Mouse (Mus musculus) left cerebral cortex, adult 8-10 months (tissue): ENCODE data around the gene Ddx58. TPM values are rescaled to one million over a fixed set of nuclear protein-coding genes. Genes with fewer than 3 reads are reported as not detected.

Experiments used
- DNase-seq, 2 experiments: peaks; one replicate each; pipeline ENCODE4 v3.0.0; 2022; ENCODE audit warnings: low spot score in 2 of 2
- total RNA-seq, 4 experiments: library from RNA; stranded (reverse); gene quantifications; 2 replicates each; pipeline ENCODE4 v1.2.4; 2022

Gene Ddx58
- 1 to 10 TPM; 4.1 to 6.3 (median 5.5) TPM for total RNA-seq

GRCm38 (mm10) chr4:40239409-40240271 lies at the start of gene Ddx58:
Ddx58 (minus strand) TSS chr4:40239828.
- no peak for DNase-seq

- no peak for DNase-seq
These were observed 49.4 kb upstream of the Ddx58 start for GRCm38 (mm10) chr4:40289046-40289445.

GRCm38 (mm10) chr4:40287415-40287814 lies 47.8 kb upstream of the Ddx58 start:
- DNase-seq, result no peak

DNA sequence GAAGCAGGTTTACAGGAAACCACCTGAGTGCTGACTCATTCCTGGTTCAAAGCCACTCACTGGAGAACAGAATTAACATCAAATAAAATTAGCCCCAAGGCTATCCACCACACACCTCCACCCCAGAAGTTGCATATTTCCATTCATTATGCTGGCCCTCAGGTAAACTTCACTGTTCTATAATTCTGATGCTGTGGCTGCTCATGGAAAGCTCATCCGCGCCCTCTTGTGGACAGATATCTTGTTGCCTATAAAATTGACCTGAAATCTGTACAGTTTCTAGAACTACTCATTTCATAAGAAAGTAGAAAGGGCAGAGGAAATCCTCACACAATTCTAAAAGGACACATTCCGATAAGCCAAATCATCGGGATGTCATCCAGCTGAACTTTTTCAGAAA lies 46.0 kb upstream of the Ddx58 start:
- peak in 1 of 2 experiments; percentile 23 for DNase-seq

- peak; percentile 89 to 90 for DNase-seq
These were observed 39.8 kb upstream of the Ddx58 start, which contains the start of gene Ndufb6 for GRCm38 (mm10) chr4:40279276-40279900. Ndufb6 (minus strand) TSS chr4:40279421.

DNA sequence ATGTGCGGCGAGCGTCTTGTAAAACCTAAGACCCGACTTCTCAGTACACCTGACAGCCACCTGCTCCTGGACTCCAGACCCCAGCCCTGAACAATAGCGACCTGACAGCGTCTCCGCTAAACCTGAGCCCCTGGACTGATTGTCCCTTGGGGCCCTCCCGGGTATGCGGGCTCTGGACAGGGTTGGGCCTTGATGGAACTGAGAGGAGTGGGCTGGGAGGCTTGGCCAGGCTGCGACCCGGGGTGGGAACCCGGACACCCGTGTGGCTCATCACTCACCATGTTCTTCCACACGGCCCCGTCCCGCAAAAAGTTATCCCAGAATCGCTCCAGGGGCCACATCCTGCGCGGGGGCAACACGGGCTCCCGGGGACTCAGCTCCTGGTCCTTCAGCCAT lies 39.2 kb upstream of the Ddx58 start:
- no peak for DNase-seq

DNA sequence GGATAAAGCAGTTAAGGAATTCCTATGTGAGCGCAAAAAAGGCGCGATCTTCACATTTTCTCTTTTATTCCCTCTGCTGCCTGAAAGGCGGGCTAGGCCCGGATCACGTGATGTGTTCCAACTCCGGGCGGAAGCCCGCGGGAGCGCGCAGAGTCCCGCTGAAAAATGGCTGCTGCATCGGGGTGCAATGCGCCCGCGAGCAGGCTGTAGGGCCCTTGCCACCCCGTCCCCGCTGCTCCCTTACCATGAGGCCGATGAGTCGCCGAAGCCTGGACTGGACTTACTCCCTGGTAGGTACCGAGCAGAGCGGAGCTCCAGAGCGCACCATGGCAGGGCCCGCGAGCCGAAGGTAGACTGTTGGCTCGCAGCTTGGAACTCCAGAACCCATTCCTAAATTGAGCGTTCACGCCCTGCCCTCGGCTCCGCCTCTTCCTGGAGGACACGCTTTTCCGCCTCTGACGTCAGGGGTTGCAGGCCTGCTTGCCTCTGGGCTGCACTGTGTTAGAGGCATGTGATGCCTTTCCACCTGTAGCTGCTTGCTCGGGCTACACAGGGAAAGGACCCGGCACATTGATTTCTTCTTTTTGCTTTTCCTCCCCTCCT lies 29.9 kb upstream of the Ddx58 start, which contains the start of the genes Smim27 and Topors:
TSS of gene Smim27 (plus strand) at position 150 of the 603 bp plus-strand sequence.
TSS of gene Topors (minus strand) at position 421 of the 603 bp plus-strand sequence.
- DNase-seq, result peak; percentile 92 to 93

DNA sequence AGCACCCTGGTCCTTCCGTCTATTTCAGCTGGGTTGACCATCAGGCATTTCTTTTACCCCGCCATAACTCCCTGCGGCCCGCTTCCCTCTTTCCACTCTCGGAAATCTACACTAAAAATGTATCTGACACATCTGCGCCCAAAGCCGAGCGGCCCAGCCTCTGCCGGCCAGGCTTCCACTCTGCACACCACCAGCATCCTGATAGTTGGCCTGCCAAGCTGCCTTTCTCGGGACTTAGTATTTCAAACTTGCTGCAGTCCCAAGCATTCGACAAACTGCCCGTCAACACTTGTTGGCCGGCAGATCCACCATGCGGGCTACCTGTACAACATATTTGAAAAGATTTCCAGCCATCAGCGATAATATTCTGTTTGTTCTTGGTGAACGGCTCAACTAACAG lies 29.2 kb upstream of the Ddx58 start:
- no peak for DNase-seq

DNA sequence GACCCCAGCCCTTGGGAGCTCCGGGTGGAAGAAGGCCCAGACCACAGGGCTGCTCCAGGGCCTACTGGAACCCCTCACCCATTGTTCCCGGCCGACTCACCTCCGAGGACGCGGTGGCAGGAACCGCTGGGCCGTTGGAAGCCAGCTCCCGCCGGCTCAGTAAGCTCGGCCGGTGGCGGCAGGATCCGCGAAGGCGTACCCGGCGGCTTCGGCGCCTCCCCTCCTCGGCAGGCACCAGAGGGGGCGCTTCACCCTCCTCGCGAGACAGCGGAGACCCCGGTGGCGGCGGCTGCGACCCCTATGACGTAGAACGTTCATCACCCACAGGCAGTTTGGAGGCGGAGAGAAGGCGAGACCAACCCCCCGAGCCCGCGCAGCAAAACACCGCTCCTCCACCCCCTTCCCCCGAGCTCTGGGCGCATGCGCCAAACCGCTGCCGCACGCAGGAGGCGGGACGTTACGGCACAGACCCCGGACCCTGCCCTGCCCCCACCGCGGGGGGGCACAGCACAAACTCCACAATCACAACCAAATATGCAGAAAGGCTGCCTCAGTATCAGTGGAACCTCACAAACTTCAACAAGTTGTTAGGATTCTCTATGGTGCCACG lies 28.7 kb upstream of the Ddx58 start:
- peak; percentile 83 to 87 for DNase-seq

DNA sequence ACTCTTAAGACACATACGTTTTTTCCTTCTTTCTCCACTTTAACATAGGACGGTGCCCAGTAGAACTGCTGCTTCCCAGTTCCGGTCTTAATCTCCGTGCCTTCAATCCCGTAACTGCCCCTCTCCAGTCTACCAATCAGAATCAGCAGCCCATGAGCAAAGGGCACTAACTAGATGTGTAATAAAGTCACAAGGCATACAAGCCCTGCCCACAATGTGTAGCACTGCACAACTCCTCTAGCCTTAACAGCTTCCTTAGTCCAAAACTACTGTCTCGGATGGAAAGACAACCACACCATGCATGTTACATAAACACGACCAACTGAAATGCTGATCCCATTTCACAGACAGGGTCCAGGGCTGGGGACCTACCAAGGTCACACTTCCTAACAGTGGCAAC lies 28.1 kb upstream of the Ddx58 start:
- DNase-seq, result peak in 1 of 2 experiments; percentile 8

GRCm38 (mm10) chr4:40264321-40264720 lies 24.7 kb upstream of the Ddx58 start:
- no peak for DNase-seq

DNA sequence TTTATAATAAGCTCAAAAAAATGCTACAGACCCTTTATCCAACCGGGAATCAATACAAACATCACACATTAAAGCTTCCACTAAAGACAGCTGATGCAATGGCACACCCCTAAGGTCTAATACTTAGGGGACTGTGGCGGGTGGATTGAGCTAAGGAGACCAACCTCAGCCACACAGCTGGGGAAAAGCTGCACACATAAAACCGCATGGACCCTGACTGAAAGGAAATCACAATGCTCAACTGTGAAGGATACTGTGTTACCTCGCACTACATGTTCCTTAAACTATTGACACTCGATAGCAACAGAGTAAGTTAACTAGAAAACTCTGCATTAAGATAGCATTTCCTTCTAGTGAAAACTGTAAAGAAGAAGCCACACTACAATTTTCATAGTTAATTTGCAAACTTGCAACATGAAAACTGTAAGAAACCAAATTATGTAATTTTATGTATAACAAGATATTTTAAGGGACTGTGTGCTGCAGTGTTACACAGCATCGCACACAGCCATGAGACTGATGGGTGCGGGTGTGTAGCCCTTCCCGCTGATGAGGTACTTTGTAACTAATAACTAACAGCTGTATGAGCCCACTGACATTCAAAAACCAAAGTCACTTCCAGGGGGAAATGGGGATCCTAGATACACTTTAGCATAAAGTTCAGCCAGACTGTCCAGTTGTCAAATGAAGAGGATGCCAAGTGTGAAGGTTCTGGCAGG lies 14.9 kb upstream of the Ddx58 start:
- no peak for DNase-seq

DNA sequence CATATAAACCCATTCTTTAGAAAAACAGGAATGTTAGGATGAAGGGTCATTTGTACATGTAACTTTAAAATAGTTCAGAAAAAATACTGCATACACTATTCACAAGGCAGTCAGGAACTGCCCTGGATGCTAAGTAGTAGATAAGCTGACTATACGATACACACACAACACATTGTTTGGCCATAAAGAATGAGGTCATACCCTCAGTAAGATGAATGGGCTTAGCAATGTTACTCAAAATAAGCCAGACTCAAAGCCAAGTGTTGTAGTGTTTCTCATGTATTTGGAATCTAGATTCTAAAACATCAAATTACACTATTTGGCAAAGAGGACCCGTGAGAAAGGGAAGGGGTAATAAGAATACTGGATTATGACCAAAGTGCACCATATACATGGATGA lies 14.1 kb upstream of the Ddx58 start:
- no peak for DNase-seq

DNA sequence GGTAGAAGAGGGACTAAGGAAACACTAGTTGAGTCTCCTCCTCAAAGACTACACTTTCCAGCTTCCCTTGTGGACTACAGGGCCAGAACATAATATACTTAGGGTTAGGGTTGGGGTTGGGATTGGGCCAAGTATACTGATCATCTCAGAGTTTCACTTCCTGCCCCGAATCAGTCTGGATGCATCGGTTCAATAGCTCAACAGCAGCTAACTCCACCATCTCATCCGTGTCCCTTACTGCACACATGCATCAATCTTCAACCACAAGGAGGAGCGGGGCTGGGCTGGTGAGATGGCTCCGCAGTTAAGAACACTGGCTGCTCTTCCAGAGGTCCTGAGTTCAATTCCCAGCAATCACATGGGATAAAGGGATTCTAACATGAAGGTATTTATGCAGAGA lies 11.4 kb upstream of the Ddx58 start:
- DNase-seq, result no peak

- DNase-seq, result no peak
These were observed 4.4 kb upstream of the Ddx58 start for GRCm38 (mm10) chr4:40244035-40244434.

DNA sequence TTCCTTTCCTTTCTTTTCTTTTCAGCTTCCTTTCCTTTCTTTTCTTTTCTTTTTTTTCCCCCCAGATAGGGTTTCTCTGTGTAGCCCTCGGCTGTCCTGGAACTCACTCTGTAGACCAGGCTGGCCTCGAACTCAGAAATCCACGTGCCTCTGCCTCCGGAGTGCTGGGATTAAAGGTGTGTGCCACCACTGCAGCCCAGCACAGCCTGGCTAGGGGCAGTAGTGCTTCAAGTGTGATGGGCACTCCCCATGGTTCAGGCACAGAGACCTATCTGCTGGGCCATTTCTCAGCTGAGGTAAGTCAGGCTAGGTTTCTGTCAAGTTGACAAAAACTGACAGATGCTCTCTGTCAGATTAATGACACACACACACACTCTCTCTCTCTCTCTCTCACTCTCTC lies 3.4 kb upstream of the Ddx58 start:
- DNase-seq, result no peak

DNA sequence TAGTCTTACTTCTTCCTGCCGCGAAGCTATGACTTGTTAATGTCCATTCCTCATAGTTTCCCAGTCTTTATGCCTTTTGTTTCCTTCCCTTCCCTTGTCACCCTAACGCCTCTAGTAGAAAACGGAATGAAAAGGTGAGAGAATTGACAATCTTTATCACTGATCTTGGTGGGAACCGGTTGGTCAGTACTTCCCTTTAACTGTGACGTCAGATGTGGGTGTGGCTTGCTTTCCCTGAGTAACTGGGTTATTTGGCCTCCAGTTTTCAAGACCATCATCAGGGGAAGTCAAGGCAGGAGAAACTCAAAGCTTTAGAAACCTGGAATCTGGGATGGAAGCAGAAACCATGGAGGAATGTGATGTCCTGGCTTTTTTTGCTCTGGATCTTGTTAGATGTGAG lies 2.3 kb upstream of the Ddx58 start:
- no peak for DNase-seq

DNA sequence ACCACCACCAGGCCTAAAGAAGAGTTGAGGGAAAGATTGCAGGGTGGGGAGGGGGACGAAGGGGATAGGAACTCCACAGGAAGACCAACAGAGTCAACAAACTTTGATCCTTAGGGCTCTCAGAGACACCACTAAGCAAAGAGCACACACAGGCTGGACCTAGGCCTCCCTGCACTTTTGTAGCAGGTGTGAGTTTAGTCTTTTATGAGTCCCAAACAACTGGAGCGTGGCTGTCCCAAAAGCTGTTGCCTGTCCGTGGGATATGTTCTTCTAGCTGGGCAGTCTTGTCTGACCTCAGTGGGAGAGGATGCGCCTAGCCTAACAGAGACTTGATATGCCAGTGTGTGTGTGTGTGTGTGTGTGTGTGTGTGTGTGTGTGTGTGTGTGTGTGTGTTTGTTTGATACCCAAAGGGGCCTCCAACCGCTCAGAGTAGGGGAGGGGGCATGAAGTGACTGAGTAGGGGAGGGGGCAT lies 680 bp upstream of the Ddx58 start:
- DNase-seq, result no peak

DNA sequence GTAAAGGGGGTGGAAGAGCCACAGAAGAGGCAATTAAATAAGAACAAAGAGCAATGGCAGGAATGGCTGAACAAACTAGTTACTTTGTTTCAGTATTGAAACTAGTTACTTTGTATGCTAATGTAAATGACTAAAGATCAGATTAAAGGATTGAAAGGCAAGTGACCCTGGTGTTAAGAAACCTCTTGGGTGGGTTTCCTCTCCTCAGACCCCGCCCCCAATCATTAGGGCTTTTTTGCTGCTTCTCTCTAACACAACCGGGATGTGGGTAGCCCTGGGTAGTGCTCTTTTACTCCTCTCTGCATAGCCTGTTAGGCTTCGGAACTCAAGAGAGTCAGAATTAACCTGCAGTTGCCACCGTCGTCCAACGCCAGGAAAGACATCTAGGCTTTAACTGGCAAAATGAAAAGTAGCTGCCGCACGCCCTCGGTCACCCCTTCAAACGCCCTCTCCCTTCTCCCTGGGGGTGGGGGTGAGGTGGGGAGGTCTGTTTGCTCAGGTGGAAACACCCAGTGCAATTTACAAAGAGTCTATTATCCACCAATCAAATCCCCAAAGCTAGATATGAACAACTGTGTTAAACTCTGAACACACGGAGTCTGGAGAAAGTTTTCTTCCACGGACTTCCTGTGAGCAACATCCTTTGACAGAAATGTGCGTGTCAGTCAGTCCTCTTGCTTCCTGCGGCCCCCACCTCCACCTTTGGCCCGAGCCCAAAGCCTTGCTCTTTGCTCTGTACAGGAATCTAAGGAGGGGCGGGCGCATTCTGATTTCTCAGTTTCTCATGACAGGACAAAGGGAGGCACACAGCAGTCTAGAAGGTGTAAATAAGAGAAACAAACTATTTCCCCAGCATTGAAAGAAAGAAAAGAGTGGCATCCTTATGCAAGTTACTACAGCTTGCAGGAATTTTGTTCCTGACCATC lies 882 bp downstream of the Ddx58 start:
- no peak for DNase-seq

DNA sequence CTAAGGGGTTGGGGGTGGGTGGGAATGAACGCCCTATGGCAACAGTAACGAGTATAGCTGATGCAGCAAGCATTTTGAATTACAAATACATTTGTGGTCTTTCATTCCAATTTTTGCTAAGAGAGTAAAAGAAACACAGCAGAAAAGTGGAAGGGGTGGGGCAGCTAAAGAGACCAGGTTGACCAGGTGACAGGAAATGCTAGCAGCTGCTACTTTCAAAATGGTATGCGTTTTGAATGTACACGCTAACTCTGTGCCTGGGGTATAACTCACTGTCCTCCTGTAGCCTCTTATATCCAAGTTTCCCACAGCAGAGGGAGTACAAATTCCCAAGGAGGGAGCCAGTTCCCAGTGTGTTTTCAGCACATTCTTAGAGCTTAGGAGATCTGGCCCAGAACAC lies 2.8 kb downstream of the Ddx58 start:
- no peak for DNase-seq
